Mouse (Mus musculus) bone marrow macrophage, adult 2 months (primary cell): Measurements from ENCODE around the gene Ssna1.

Experiments used
- CTCF ChIP-seq: IDR thresholded peaks from 2 replicates; pipeline ENCODE4 v1.5.1; 2012; ENCODE audit warnings: low read depth, mild to moderate bottlenecking, low read length, moderate library complexity
- POLR2A ChIP-seq: IDR thresholded peaks from 2 replicates; pipeline ENCODE4 v1.6.1; 2012; ENCODE audit warnings: mild to moderate bottlenecking, low read depth, low read length, borderline replicate concordance

DNA sequence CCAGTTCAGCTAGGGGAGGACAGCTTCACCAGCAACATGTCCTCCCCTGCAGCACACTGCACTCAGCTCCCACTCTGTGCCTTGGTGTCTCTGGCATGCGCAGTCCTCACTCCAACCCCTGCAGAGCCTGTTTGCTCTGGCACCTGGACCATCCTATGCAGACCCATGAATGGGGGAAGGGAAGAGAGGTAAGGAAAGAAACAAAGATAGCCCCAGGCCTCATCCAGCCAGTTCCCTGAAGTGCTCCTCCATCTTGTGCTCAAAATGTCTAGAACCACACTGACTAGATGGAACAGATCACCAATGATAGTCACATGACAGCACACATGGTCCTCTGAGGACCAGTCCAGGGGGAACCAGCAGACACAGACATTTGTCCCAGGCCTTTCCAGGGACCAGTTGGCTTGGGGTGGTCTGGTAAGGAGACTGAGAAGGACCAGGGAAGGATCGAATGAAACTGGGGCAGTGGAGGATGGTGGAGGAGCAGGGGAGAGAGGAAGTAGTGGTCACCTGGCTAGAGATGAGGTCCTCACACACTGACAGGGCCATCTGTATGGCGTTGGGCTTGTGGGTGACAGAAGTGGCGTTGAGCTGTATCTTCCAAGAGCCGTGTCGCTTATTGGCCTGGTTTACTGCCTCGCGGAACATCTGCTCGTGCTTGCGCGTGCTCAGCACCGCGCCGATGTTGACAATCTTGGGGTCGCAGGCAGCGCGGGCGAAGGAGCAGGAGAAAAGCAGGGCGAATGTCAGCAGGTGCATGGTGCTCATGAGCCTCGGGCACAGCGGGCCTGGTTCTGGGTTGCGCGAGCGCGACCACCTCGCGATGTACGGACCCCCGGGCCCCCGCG lies 46.1 kb upstream of the Ssna1 start:
- TF ChIP-seq CTCF (no peak), POLR2A (no peak)
